Comparison of ENCODE assay signal across 22 mouse cellular contexts in genomic region chr8:107860251-107860650, GRCm38 (mm10).
DNase-seq lines count a peak whose midpoint lies in the region; ATAC-seq and TF ChIP-seq lines count a peak whose summit lies in the region.
"Had no signal": no experiment of that assay in that cellular context is flagged by ENCODE, and none has a peak within 500 bp of the region (broad histone marks: within the 10 kb centered on the region; RNA-seq: fewer than 3 reads in every experiment).

No protein-coding gene starts in this region.

- no peak overlapping the region for H3K4me2 ChIP-seq in forebrain, embryonic 16.5 days (ENCODE audit: low read length)
- H3K4me2 ChIP-seq in forebrain, embryonic 13.5 days = no peak overlapping the region
- no peak overlapping the region for H3K4me2 ChIP-seq in midbrain, embryonic 15.5 days
- H3K4me2 ChIP-seq in midbrain, embryonic 13.5 days (replicated peaks) = no peak overlapping the region
- no peak overlapping the region for H3K4me2 ChIP-seq in midbrain, embryonic 16.5 days (ENCODE audit: low read length)
- H3K4me2 ChIP-seq: heart, embryonic 11.5 days; neural tube, embryonic 13.5 days; stomach, embryonic 15.5 days had no signal

- TF ChIP-seq CTCF in brain, embryonic 14.5 days (IDR thresholded peaks at IDR 0.05; ENCODE audit: borderline replicate concordance, extremely low read depth, insufficient read depth, insufficient read length) = no peak

- H3K27me3 ChIP-seq in forebrain, embryonic 16.5 days (replicated peaks; ENCODE audit: control insufficient read depth, insufficient read depth, low read length) = no peaks in the 10 kb centered on the region
- no peaks in the 10 kb centered on the region for H3K27me3 ChIP-seq in forebrain, embryonic 13.5 days
- no peaks in the 10 kb centered on the region for H3K27me3 ChIP-seq in midbrain, embryonic 15.5 days (replicated peaks)
- no peaks in the 10 kb centered on the region for H3K27me3 ChIP-seq in midbrain, embryonic 13.5 days
- no peaks in the 10 kb centered on the region for H3K27me3 ChIP-seq in midbrain, embryonic 16.5 days (ENCODE audit: control insufficient read depth, insufficient read depth, low read depth, low read length)
- H3K27me3 ChIP-seq: neural tube, embryonic 13.5 days; stomach, embryonic 15.5 days had no signal

- no peak overlapping the region for H3K9ac ChIP-seq in forebrain, embryonic 16.5 days (replicated peaks; ENCODE audit: low read depth, low read length)
- H3K9ac ChIP-seq in forebrain, embryonic 13.5 days = no peak overlapping the region
- H3K9ac ChIP-seq in midbrain, embryonic 15.5 days = no peak overlapping the region
- no peak overlapping the region for H3K9ac ChIP-seq in midbrain, embryonic 13.5 days (replicated peaks)
- H3K9ac ChIP-seq in midbrain, embryonic 16.5 days (ENCODE audit: low read depth, low read length) = no peak overlapping the region
- H3K9ac ChIP-seq: neural tube, embryonic 13.5 days; stomach, embryonic 15.5 days had no signal

- 24% methylated on average over 4 of the region's 4 CpGs for WGBS in forebrain, embryonic 16.5 days
- WGBS in forebrain, embryonic 13.5 days = 60% methylated on average over 4 of the region's 4 CpGs
- 39% methylated on average over 4 of the region's 4 CpGs for WGBS in midbrain, embryonic 15.5 days
- WGBS in midbrain, embryonic 13.5 days = 56% methylated on average over 4 of the region's 4 CpGs
- WGBS in midbrain, embryonic 16.5 days = 44% methylated on average over 4 of the region's 4 CpGs

- H3K9me3 ChIP-seq in forebrain, embryonic 16.5 days (ENCODE audit: control insufficient read depth, low read length) = no peaks in the 10 kb centered on the region
- H3K9me3 ChIP-seq in forebrain, embryonic 13.5 days (replicated peaks) = no peaks in the 10 kb centered on the region
- no peaks in the 10 kb centered on the region for H3K9me3 ChIP-seq in midbrain, embryonic 15.5 days
- no peaks in the 10 kb centered on the region for H3K9me3 ChIP-seq in midbrain, embryonic 13.5 days
- no peaks in the 10 kb centered on the region for H3K9me3 ChIP-seq in midbrain, embryonic 16.5 days (replicated peaks; ENCODE audit: control insufficient read depth, low read length, poor library complexity, severe bottlenecking)
- H3K9me3 ChIP-seq: neural tube, embryonic 13.5 days; stomach, embryonic 15.5 days had no signal

- H3K27ac ChIP-seq in forebrain, embryonic 16.5 days (ENCODE audit: low read length) = peak overlapping the region; percentile 76
- H3K27ac ChIP-seq in forebrain, embryonic 13.5 days = no peak overlapping the region
- peak overlapping the region; percentile 56 for H3K27ac ChIP-seq in midbrain, embryonic 15.5 days
- no peak overlapping the region for H3K27ac ChIP-seq in midbrain, embryonic 13.5 days
- H3K27ac ChIP-seq in midbrain, embryonic 16.5 days (ENCODE audit: low read length) = peak overlapping the region; percentile 44; the same call in 1 of the 2 replicates
- H3K27ac ChIP-seq: kidney, postnatal 0 days; neural tube, embryonic 13.5 days; stomach, embryonic 15.5 days had no signal

- H3K4me3 ChIP-seq in forebrain, embryonic 16.5 days (replicated peaks; ENCODE audit: low read length) = no peak overlapping the region
- H3K4me3 ChIP-seq in forebrain, embryonic 13.5 days = no peak overlapping the region
- no peak overlapping the region for H3K4me3 ChIP-seq in midbrain, embryonic 15.5 days
- no peak overlapping the region for H3K4me3 ChIP-seq in midbrain, embryonic 13.5 days (replicated peaks)
- no peak overlapping the region for H3K4me3 ChIP-seq in midbrain, embryonic 16.5 days (ENCODE audit: low read depth, low read length)
- H3K4me3 ChIP-seq: myocyte; neural tube, embryonic 13.5 days; stomach, embryonic 15.5 days had no signal

- no peaks in the 10 kb centered on the region for H3K36me3 ChIP-seq in forebrain, embryonic 16.5 days (ENCODE audit: control insufficient read depth, insufficient read depth)
- H3K36me3 ChIP-seq in forebrain, embryonic 13.5 days (ENCODE audit: poor library complexity, severe bottlenecking) = no peaks in the 10 kb centered on the region
- H3K36me3 ChIP-seq in midbrain, embryonic 15.5 days (replicated peaks) = no peaks in the 10 kb centered on the region
- H3K36me3 ChIP-seq in midbrain, embryonic 13.5 days = no peaks in the 10 kb centered on the region
- H3K36me3 ChIP-seq in midbrain, embryonic 16.5 days (ENCODE audit: control insufficient read depth, insufficient read depth, low read length) = no peaks in the 10 kb centered on the region
- H3K36me3 ChIP-seq: neural tube, embryonic 13.5 days; stomach, embryonic 15.5 days had no signal

- TF ChIP-seq POLR2A in brain, embryonic 14.5 days (IDR thresholded peaks at IDR 0.05; ENCODE audit: borderline replicate concordance, extremely low read depth, insufficient read depth, insufficient read length, poor library complexity, severe bottlenecking) = no peak

- peak; percentile 66 for ATAC-seq in forebrain, embryonic 16.5 days
- no peak; the same call in 1 of the 2 replicates for ATAC-seq in forebrain, embryonic 13.5 days
- no peak for ATAC-seq in midbrain, embryonic 15.5 days (replicated peaks)
- no peak for ATAC-seq in midbrain, embryonic 13.5 days
- no peak for ATAC-seq in midbrain, embryonic 16.5 days
- no peak for ATAC-seq in inflammation-experienced regulatory T-cells, adult 6 months

- DNase-seq in brain, embryonic 14.5 days (ENCODE audit: low read depth) = peak; percentile 56
- no peak for DNase-seq in frontal cortex, adult 2 months (ENCODE audit: extremely low spot score in 1 of 2, low spot score in 1 of 2)
- DNase-seq: adrenal gland, postnatal 10 days; cerebellum, adult 8-10 months; gastrocnemius, postnatal 14 days; heart, adult 11 months; kidney, adult 18-20 months; left cerebral cortex, postnatal 4 days; lung, postnatal 4 days; right cerebral cortex, adult 18-20 months; thymus, postnatal 25 days had no signal

- peaks cover 16% of the 10 kb centered on the region for H3K4me1 ChIP-seq in forebrain, embryonic 16.5 days (replicated peaks; ENCODE audit: control insufficient read depth, insufficient read depth, low read length)
- H3K4me1 ChIP-seq in forebrain, embryonic 13.5 days = peaks cover 8% of the 10 kb centered on the region
- 0 out of 2 replicates have a peak, but pooled peaks cover 3% of the 10 kb centered on the region for H3K4me1 ChIP-seq in midbrain, embryonic 15.5 days
- peaks cover 10% of the 10 kb centered on the region for H3K4me1 ChIP-seq in midbrain, embryonic 13.5 days (replicated peaks)
- peaks cover 6% of the 10 kb centered on the region; the same call in 1 of the 2 replicates for H3K4me1 ChIP-seq in midbrain, embryonic 16.5 days (ENCODE audit: control insufficient read depth, insufficient read depth, low read length)
- H3K4me1 ChIP-seq: stomach, embryonic 15.5 days had no signal

Comparison
In these comparisons a context has a peak if more than half of its experiments do, and no peak if none do; other contexts are left out.
1. H3K27ac ChIP-seq: peak in forebrain, embryonic 16.5 days (single experiment), midbrain, embryonic 15.5 days (single experiment) and midbrain, embryonic 16.5 days (single experiment); none in forebrain, embryonic 13.5 days (single experiment) and midbrain, embryonic 13.5 days (single experiment).